Mouse (Mus musculus) midbrain, embryonic 14.5 days (tissue): ENCODE results near the gene Nudc. TPM values are rescaled to one million over a fixed set of nuclear protein-coding genes. Genes with fewer than 3 reads are reported as not detected.

Source experiments
- ATAC-seq: fragments of 200-750 bp; cut with Nextera tagmentation; 2 replicates; pipeline ENCODE4 v1.8.0; 2017; ENCODE audit warnings: moderate number of reproducible peaks, moderate library complexity; ENCODE audit not compliant: low FRiP score, low TSS enrichment
- DNase-seq: peaks from one replicate; pipeline ENCODE4 v3.0.0-alpha.2; 2015
- H3K27ac ChIP-seq: fragments of 300-500 bp; sonication (generic); replicated peaks from 2 replicates; pipeline ENCODE4 v1.5.1; 2014; ENCODE audit warnings: mild to moderate bottlenecking, low read depth, low read length, moderate library complexity
- H3K27me3 ChIP-seq: fragments of 300-500 bp; sonication (generic); 2 replicates; pipeline ENCODE4 v1.6.1; 2014; ENCODE audit warnings: low read length, control low read depth, mixed read lengths; ENCODE audit not compliant: control insufficient read depth, insufficient read depth
- H3K36me3 ChIP-seq: fragments of 300-500 bp; sonication (generic); 2 replicates; pipeline ENCODE4 v1.6.1; 2014; ENCODE audit warnings: low read length, control low read depth; ENCODE audit not compliant: control insufficient read depth, insufficient read depth
- H3K4me1 ChIP-seq: fragments of 300-500 bp; sonication (generic); 2 replicates; pipeline ENCODE4 v1.6.1; 2014; ENCODE audit warnings: mild to moderate bottlenecking, antibody characterized with exemption, low read length, control low read depth; ENCODE audit not compliant: control insufficient read depth, insufficient read depth
- H3K4me2 ChIP-seq: fragments of 300-500 bp; sonication (generic); 2 replicates; pipeline ENCODE4 v1.6.1; 2014; ENCODE audit warnings: mild to moderate bottlenecking, low read length, moderate library complexity
- H3K4me3 ChIP-seq: fragments of 300-500 bp; sonication (generic); replicated peaks from 2 replicates; pipeline ENCODE4 v1.5.1; 2014; ENCODE audit warnings: low read depth, low read length
- H3K9ac ChIP-seq: fragments of 300-500 bp; sonication (generic); replicated peaks from 2 replicates; pipeline ENCODE4 v1.6.1; 2014; ENCODE audit warnings: mild to moderate bottlenecking, low read length, moderate library complexity
- H3K9me3 ChIP-seq: fragments of 300-500 bp; sonication (generic); 2 replicates; pipeline ENCODE4 v1.6.1; 2016; ENCODE audit warnings: low read length, control low read depth, mixed read lengths; ENCODE audit not compliant: control insufficient read depth
- WGBS: fragments of 180-500 bp; shearing (Covaris S2); extraction: QIAGEN DNeasy Blood & Tissue Kit; methylation state at CpG from one replicate; pipeline ENCODE4 v1.1.7; 2014; 5-methylcytosine and 5-hydroxymethylcytosine counted together
- polyA plus RNA-seq: library from polyadenylated mRNA; unstranded; fragments of >200 nt; fragmentation: Nextera tagmentation; extraction: Ambion mirVana; gene quantifications from 2 replicates; pipeline ENCODE4 v1.2.1, GENCODE M21; 2014

Gene Nudc
- polyA plus RNA-seq, 1 experiment from 2014 or later = 162 TPM

DNA sequence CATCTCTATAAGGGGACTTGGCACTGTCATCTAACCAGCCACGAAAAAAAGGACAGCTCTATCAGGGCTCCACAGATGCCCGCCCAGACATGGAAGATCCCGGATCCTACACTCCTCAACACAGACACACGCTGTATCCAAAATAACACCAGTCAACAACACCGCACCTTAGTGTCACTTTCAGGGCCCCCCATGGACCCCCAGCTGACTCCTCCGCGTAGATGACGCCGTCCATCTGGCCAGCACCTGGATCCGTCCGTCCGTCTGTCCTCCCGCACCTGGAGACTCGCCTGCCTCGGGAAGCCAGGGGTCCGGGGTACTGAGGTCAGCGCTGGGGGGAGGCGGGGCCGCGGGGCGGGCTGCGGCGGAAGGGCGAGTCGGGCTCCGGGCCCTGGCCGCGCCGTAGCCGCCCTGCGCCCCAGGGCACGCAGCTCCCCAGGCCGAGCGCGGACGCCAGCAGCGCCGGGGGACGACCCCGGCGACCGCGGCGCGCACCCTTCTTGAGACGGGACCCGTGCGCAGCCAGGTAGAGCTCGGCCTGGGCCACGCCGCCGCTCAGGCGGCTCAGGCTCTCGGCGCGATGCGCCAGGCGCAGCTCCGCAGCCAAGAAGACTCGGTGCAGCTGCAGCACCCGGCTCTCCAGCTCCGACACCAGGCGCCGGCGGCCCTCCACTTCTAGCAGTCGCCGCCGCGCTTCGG, 48.2 kb downstream of the Nudc start:
- ATAC-seq (peak; percentile 64), DNase-seq (peak; percentile 71)
- Histone ChIP-seq H3K4me2 (peak overlapping the region; percentile 98), H3K4me1 (peaks cover 13% of the 10 kb centered on the region), H3K9me3 (no peaks in the 10 kb centered on the region), H3K4me3 (peak overlapping the region; percentile 61), H3K36me3 (no peaks in the 10 kb centered on the region), H3K27ac (no peak overlapping the region), H3K27me3 (peaks cover 63% of the 10 kb centered on the region), H3K9ac (peak overlapping the region; percentile 61)
- WGBS = under 1% methylated on average over 70 of the region's 70 CpGs

- Histone ChIP-seq H3K4me3 (peak overlapping the region; percentile 61), H3K9me3 (no peaks in the 10 kb centered on the region), H3K36me3 (no peaks in the 10 kb centered on the region), H3K9ac (peak overlapping the region; percentile 61; the same call in 1 of the 2 replicates), H3K4me1 (peaks cover 13% of the 10 kb centered on the region), H3K4me2 (peak overlapping the region; percentile 98), H3K27me3 (peaks cover 63% of the 10 kb centered on the region), H3K27ac (no peak overlapping the region)
- WGBS = 26% methylated on average over 6 of the region's 6 CpGs
- DNase-seq = no peak
- no peak for ATAC-seq
Observed at GRCm38 (mm10) chr4:133496738-133497445, 48.9 kb downstream of the Nudc start.

DNA sequence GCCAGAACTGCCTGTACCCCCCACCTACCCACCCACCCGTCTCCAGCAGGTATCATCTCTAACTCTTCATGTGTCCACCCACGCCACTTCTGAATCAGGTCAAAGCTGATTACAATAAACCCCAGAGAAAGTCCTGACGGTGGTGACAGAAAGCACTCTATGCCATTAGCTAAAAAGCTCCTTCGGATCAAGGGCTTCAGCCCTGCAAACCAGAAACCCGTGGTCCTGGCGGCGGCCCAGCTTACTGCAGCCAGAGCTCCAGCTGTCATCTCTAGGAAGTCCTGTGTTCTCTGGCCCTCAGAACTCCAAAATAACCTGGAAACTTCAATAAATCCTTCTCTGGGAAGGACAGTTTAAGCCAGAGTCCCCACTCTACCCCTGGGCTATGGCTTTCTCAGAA, 50.1 kb downstream of the Nudc start:
- peak; percentile 28 for DNase-seq

GRCm38 (mm10) chr4:133494867-133495266, 50.9 kb downstream of the Nudc start:
- DNase-seq (no peak), ATAC-seq (no peak)
- H3K27ac ChIP-seq = no peak overlapping the region
- H3K36me3 ChIP-seq = no peaks in the 10 kb centered on the region
- no peaks in the 10 kb centered on the region for H3K9me3 ChIP-seq
- no peak overlapping the region for H3K9ac ChIP-seq
- peaks cover 55% of the 10 kb centered on the region for H3K27me3 ChIP-seq
- no peak overlapping the region for H3K4me2 ChIP-seq
- peaks cover 13% of the 10 kb centered on the region for H3K4me1 ChIP-seq
- no peak overlapping the region for H3K4me3 ChIP-seq
- WGBS = 69% methylated on average over 4 of the region's 4 CpGs

More for the DNA sequence above, 50.1 kb downstream of the Nudc start:
- H3K4me3 ChIP-seq = no peak overlapping the region
- no peak for ATAC-seq
- no peak overlapping the region for H3K27ac ChIP-seq
- 35% methylated on average over 7 of the region's 7 CpGs for WGBS
- no peak overlapping the region for H3K4me2 ChIP-seq
- no peaks in the 10 kb centered on the region for H3K9me3 ChIP-seq
- no peak overlapping the region for H3K9ac ChIP-seq
- H3K36me3 ChIP-seq = no peaks in the 10 kb centered on the region
- H3K27me3 ChIP-seq = peaks cover 63% of the 10 kb centered on the region
- H3K4me1 ChIP-seq = peaks cover 13% of the 10 kb centered on the region

GRCm38 (mm10) chr4:133494432-133494831, 51.4 kb downstream of the Nudc start:
- no peak overlapping the region for H3K9ac ChIP-seq
- H3K27me3 ChIP-seq = peaks cover 51% of the 10 kb centered on the region
- peak; percentile 24; the same call in 1 of the 2 replicates for ATAC-seq

GRCm38 (mm10) chr4:133493895-133494294, 51.9 kb downstream of the Nudc start:
- H3K27me3 ChIP-seq = peaks cover 45% of the 10 kb centered on the region
- no peak overlapping the region for H3K27ac ChIP-seq
- H3K4me2 ChIP-seq = peak overlapping the region; percentile 50
- 28% methylated on average over 9 of the region's 12 CpGs for WGBS
- H3K9me3 ChIP-seq = no peaks in the 10 kb centered on the region
- peak overlapping the region; percentile 22; the same call in 1 of the 2 replicates for H3K4me3 ChIP-seq
- peaks cover 13% of the 10 kb centered on the region for H3K4me1 ChIP-seq
- no peak for ATAC-seq
- H3K36me3 ChIP-seq = no peaks in the 10 kb centered on the region
- H3K9ac ChIP-seq = no peak overlapping the region
- no peak for DNase-seq

More at GRCm38 (mm10) chr4:133494432-133494831, 51.4 kb downstream of the Nudc start:
- Histone ChIP-seq H3K4me2 (peak overlapping the region; percentile 50), H3K4me1 (peaks cover 13% of the 10 kb centered on the region), H3K4me3 (peak overlapping the region; percentile 22), H3K9me3 (no peaks in the 10 kb centered on the region), H3K27ac (no peak overlapping the region), H3K36me3 (no peaks in the 10 kb centered on the region)
- under 1% methylated on average over 12 of the region's 12 CpGs for WGBS
- peak; percentile 90 for DNase-seq

GRCm38 (mm10) chr4:133491800-133492199, 54.0 kb downstream of the Nudc start:
- DNase-seq (no peak), ATAC-seq (no peak)
- Histone ChIP-seq H3K4me1 (peaks cover 4% of the 10 kb centered on the region; the same call in 1 of the 2 replicates), H3K27me3 (peaks cover 24% of the 10 kb centered on the region), H3K4me3 (no peak overlapping the region), H3K9me3 (no peaks in the 10 kb centered on the region), H3K4me2 (no peak overlapping the region), H3K9ac (no peak overlapping the region), H3K27ac (no peak overlapping the region), H3K36me3 (no peaks in the 10 kb centered on the region)
- WGBS = 48% methylated on average over 10 of the region's 10 CpGs

DNA sequence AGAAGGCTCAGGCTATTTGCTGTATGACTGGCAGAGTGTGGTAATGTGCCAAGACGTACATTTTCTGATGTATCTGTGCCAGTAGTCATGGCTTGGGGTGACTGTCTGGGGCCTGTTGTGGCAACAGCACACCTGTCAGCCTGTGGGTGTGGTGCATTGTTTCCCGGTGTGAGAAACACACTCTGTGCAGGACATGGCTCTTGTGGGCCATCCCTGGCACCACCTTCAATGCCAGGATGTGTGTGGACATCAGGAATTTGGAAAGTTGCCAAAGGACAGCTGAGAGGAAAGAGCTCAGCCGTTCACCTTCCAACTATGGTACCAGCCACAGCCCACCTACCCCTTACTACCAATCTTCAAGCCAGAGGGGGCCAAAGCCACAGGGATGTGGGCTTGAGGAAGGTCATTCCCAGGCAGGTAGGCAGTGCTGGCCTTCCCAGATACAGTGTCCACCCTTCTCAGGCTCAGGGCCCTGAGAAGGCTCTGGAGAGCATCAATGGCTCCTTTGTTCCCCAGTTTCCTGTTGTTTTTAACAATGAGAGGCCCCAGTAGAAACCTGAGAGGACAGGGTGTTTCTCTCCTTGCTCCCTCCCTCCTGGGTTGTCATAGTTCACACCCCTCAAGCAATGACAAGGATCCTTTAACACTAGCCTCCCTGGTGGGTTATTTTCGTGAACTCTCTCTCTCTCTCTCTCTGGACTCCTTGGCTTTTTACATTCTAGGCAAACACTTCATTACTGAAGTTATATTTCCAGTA, 56.1 kb downstream of the Nudc start:
- ATAC-seq (no peak), DNase-seq (no peak)
- no peaks in the 10 kb centered on the region for H3K36me3 ChIP-seq
- no peak overlapping the region for H3K9ac ChIP-seq
- H3K9me3 ChIP-seq = no peaks in the 10 kb centered on the region
- H3K4me1 ChIP-seq = peaks cover 4% of the 10 kb centered on the region; the same call in 1 of the 2 replicates
- no peak overlapping the region for H3K27ac ChIP-seq
- no peak overlapping the region for H3K4me3 ChIP-seq
- H3K4me2 ChIP-seq = no peak overlapping the region
- peaks cover 3% of the 10 kb centered on the region; the same call in 1 of the 2 replicates for H3K27me3 ChIP-seq
- WGBS = 74% methylated on average over 4 of the region's 4 CpGs
